Mouse (Mus musculus) MEL (cell line): ENCODE measurements around the gene Olfr70. TPM values are rescaled to one million over a fixed set of nuclear protein-coding genes. Genes with fewer than 3 reads are reported as not detected.

Experiments used
- DNase-seq: peaks from one replicate; pipeline ENCODE4 v3.0.0; 2011; ENCODE audit warnings: low read depth, low spot score
- H3K27ac ChIP-seq: 2 replicates; pipeline ENCODE4 v1.5.1; 2012; ENCODE audit warnings: low read depth, mild to moderate bottlenecking, control low read depth, low read length, moderate library complexity; ENCODE audit not compliant: control insufficient read depth
- H3K27me3 ChIP-seq, 2 experiments: fragments of 150-350 bp in 1 of 2; sonication (generic) in 1 of 2; 2 replicates each; pipeline ENCODE4 v1.6.1; 2012; ENCODE audit warnings: low read length in 2 of 2, mild to moderate bottlenecking in 2 of 2, improper control_type of control experiment in 1 of 2, moderate library complexity in 1 of 2; ENCODE audit not compliant: insufficient read depth in 2 of 2, control insufficient read depth in 1 of 2
- H3K36me3 ChIP-seq, 2 experiments: 2 replicates each; pipeline ENCODE4 v1.6.1; 2012 to 2014; ENCODE audit warnings: low read length in 2 of 2, improper control_type of control experiment in 1 of 2, inconsistent platforms in 1 of 2, mild to moderate bottlenecking in 1 of 2; ENCODE audit not compliant: insufficient read depth in 2 of 2, control insufficient read depth in 1 of 2
- H3K4me1 ChIP-seq, 2 experiments: fragments of 150-350 bp in 1 of 2; sonication (generic) in 1 of 2; 2 replicates each; pipeline ENCODE4 v1.6.1; 2012; ENCODE audit warnings: low read length in 2 of 2, improper control_type of control experiment in 1 of 2, mild to moderate bottlenecking in 1 of 2; ENCODE audit not compliant: insufficient read depth in 2 of 2, control insufficient read depth in 1 of 2
- H3K4me3 ChIP-seq, 2 experiments: fragments of 150-350 bp in 1 of 2; sonication (generic) in 1 of 2; 2 replicates each; pipeline ENCODE4 v1.5.1; 2012; ENCODE audit warnings: low read depth in 2 of 2, low read length in 2 of 2, mild to moderate bottlenecking in 2 of 2, moderate library complexity in 2 of 2, control low read depth in 1 of 2, improper control_type of control experiment in 1 of 2; ENCODE audit not compliant: control insufficient read depth in 1 of 2, insufficient read depth in 1 of 2
- H3K79me2 ChIP-seq: 2 replicates; pipeline ENCODE4 v1.6.1; 2012; ENCODE audit warnings: mild to moderate bottlenecking, low read length, moderate library complexity; ENCODE audit not compliant: control insufficient read depth, poor library complexity, insufficient read depth
- H3K9ac ChIP-seq: 2 replicates; pipeline ENCODE4 v1.6.1; 2012; ENCODE audit warnings: low read depth, mild to moderate bottlenecking, control low read depth, low read length, moderate library complexity; ENCODE audit not compliant: control insufficient read depth, poor library complexity, severe bottlenecking
- H3K9me3 ChIP-seq: fragments of 150-350 bp; sonication (generic); replicated peaks from 2 replicates; pipeline ENCODE4 v1.6.1; 2012; ENCODE audit warnings: mild to moderate bottlenecking, low read length, improper control_type of control experiment, moderate library complexity; ENCODE audit not compliant: insufficient read depth
- BHLHE40 ChIP-seq: IDR thresholded peaks from 2 replicates; pipeline ENCODE4 v1.6.1; 2012; ENCODE audit warnings: low read depth, mild to moderate bottlenecking, inconsistent platforms, low read length, improper control_type of control experiment, borderline replicate concordance
- CHD1 ChIP-seq: IDR thresholded peaks from 2 replicates; pipeline ENCODE4 v1.6.1; 2012; ENCODE audit warnings: low read depth, mild to moderate bottlenecking, inconsistent platforms, low read length, improper control_type of control experiment
- E2F4 ChIP-seq: IDR thresholded peaks from 2 replicates; pipeline ENCODE4 v1.6.1; 2011; ENCODE audit warnings: low read depth, low read length, improper control_type of control experiment, borderline replicate concordance
- ELF1 ChIP-seq: IDR thresholded peaks from 2 replicates; pipeline ENCODE4 v1.6.1; 2014; ENCODE audit warnings: low read depth, mild to moderate bottlenecking, inconsistent platforms, low read length, improper control_type of control experiment, moderate library complexity
- EP300 ChIP-seq, 2 experiments: IDR thresholded peaks; 2 replicates each; pipeline ENCODE4 v1.6.1; 2011; ENCODE audit warnings: improper control_type of control experiment in 2 of 2, low read length in 2 of 2, low read depth in 1 of 2, mild to moderate bottlenecking in 1 of 2
- ETS1 ChIP-seq: IDR thresholded peaks from 2 replicates; pipeline ENCODE4 v1.6.1; 2012; ENCODE audit warnings: low read depth, mild to moderate bottlenecking, inconsistent platforms, low read length, improper control_type of control experiment, moderate library complexity
- GABPA ChIP-seq: IDR thresholded peaks from 2 replicates; pipeline ENCODE4 v1.6.1; 2012; ENCODE audit warnings: low read depth, mild to moderate bottlenecking, inconsistent platforms, low read length, improper control_type of control experiment, moderate library complexity
- HCFC1 ChIP-seq: IDR thresholded peaks from 2 replicates; pipeline ENCODE4 v1.6.1; 2012; ENCODE audit warnings: low read depth, mild to moderate bottlenecking, inconsistent platforms, low read length, improper control_type of control experiment, moderate library complexity
- JUND ChIP-seq: IDR thresholded peaks from 2 replicates; pipeline ENCODE4 v1.6.1; 2011; ENCODE audit warnings: low read depth, mild to moderate bottlenecking, improper control_type of control experiment, low read length
- KAT2A ChIP-seq: conservative IDR thresholded peaks from 2 replicates; pipeline ENCODE4 v1.6.1; 2012; ENCODE audit warnings: low read depth, low read length, improper control_type of control experiment, inconsistent platforms
- MAX ChIP-seq: IDR thresholded peaks from 2 replicates; pipeline ENCODE4 v1.6.1; 2011; ENCODE audit warnings: low read length, improper control_type of control experiment
- MEF2A ChIP-seq: IDR thresholded peaks from 2 replicates; pipeline ENCODE4 v1.6.1; 2014; ENCODE audit warnings: low read depth, mild to moderate bottlenecking, inconsistent platforms, low read length, improper control_type of control experiment; ENCODE audit not compliant: poor library complexity, insufficient replicate concordance, severe bottlenecking; ENCODE audit errors: extremely low read depth
- MYB ChIP-seq: IDR thresholded peaks from 2 replicates; pipeline ENCODE4 v1.6.1; 2011; ENCODE audit warnings: mild to moderate bottlenecking, low read depth, low read length, improper control_type of control experiment
- MYC ChIP-seq: IDR thresholded peaks from 2 replicates; pipeline ENCODE4 v1.6.1; 2011; ENCODE audit warnings: low read depth, mild to moderate bottlenecking, low read length, improper control_type of control experiment, moderate library complexity
- NELFE ChIP-seq: IDR thresholded peaks from 2 replicates; pipeline ENCODE4 v1.6.1; 2011; ENCODE audit warnings: low read depth, low read length, improper control_type of control experiment
- NRF1 ChIP-seq: IDR thresholded peaks from 2 replicates; pipeline ENCODE4 v1.6.1; 2014; ENCODE audit warnings: low read depth, mild to moderate bottlenecking, inconsistent platforms, low read length, improper control_type of control experiment, moderate library complexity; ENCODE audit not compliant: poor library complexity, insufficient read depth, severe bottlenecking
- POLR2A ChIP-seq, 2 experiments: IDR thresholded peaks; 2 replicates each; pipeline ENCODE4 v1.6.1; 2011 to 2012; ENCODE audit warnings: low read length in 2 of 2, mild to moderate bottlenecking in 2 of 2, control low read depth in 1 of 2, improper control_type of control experiment in 1 of 2, low read depth in 1 of 2, moderate library complexity in 1 of 2; ENCODE audit not compliant: control insufficient read depth in 1 of 2, insufficient read depth in 1 of 2, poor library complexity in 1 of 2
- POLR2AphosphoS2 ChIP-seq: IDR thresholded peaks from 2 replicates; pipeline ENCODE4 v1.6.1; 2011; ENCODE audit warnings: low read length, improper control_type of control experiment
- POLR2AphosphoS5 ChIP-seq: IDR thresholded peaks from 2 replicates; pipeline ENCODE4 v1.6.1; 2012; ENCODE audit warnings: low read depth, borderline replicate concordance, mild to moderate bottlenecking, inconsistent platforms, low read length, moderate library complexity, mixed read lengths
- RCOR1 ChIP-seq: IDR thresholded peaks from 2 replicates; pipeline ENCODE4 v1.6.1; 2012; ENCODE audit warnings: low read depth, mild to moderate bottlenecking, inconsistent platforms, low read length, improper control_type of control experiment
- TAL1 ChIP-seq: IDR thresholded peaks from 2 replicates; pipeline ENCODE4 v1.6.1; 2012; ENCODE audit warnings: mild to moderate bottlenecking, inconsistent platforms, low read length, moderate library complexity, mixed read lengths
- TBP ChIP-seq: IDR thresholded peaks from 2 replicates; pipeline ENCODE4 v1.8.0; 2011; ENCODE audit warnings: low read depth, low read length, improper control_type of control experiment
- TCF12 ChIP-seq: IDR thresholded peaks from 2 replicates; pipeline ENCODE4 v1.6.1; 2014; ENCODE audit warnings: low read depth, mild to moderate bottlenecking, inconsistent platforms, low read length, improper control_type of control experiment, moderate library complexity
- USF1 ChIP-seq: IDR thresholded peaks from 2 replicates; pipeline ENCODE4 v1.6.1; 2014; ENCODE audit warnings: low read depth, mild to moderate bottlenecking, inconsistent platforms, low read length, improper control_type of control experiment, moderate library complexity
- USF2 ChIP-seq, 2 experiments: IDR thresholded peaks; 2 replicates each; pipeline ENCODE4 v1.6.1; 2011 to 2012; ENCODE audit warnings: improper control_type of control experiment in 2 of 2, low read length in 2 of 2, borderline replicate concordance in 1 of 2, inconsistent platforms in 1 of 2, low read depth in 1 of 2, mild to moderate bottlenecking in 1 of 2; ENCODE audit not compliant: insufficient read depth in 1 of 2
- ZC3H11A ChIP-seq: IDR thresholded peaks from 2 replicates; pipeline ENCODE4 v1.6.1; 2012; ENCODE audit warnings: low read depth, mild to moderate bottlenecking, inconsistent platforms, low read length, improper control_type of control experiment
- ZMIZ1 ChIP-seq: IDR thresholded peaks from 2 replicates; pipeline ENCODE4 v1.6.1; 2012; ENCODE audit warnings: low read depth, mild to moderate bottlenecking, inconsistent platforms, low read length, improper control_type of control experiment, moderate library complexity
- ZNF384 ChIP-seq: IDR thresholded peaks from 2 replicates; pipeline ENCODE4 v1.6.1; 2012; ENCODE audit warnings: low read depth, mild to moderate bottlenecking, inconsistent platforms, low read length, improper control_type of control experiment
- polyA plus RNA-seq, 2 experiments: library from polyadenylated mRNA; stranded (reverse) in 1 of 2; unstranded in 1 of 2; fragments of >175 nt in 1 of 2; fragments of >200 nt in 1 of 2; gene quantifications; 2 replicates each; pipeline versions ENCODE4 v1.2.1 to v1.2.4; 2012; ENCODE audit warnings: low replicate concordance in 2 of 2, low read depth in 1 of 2; ENCODE audit not compliant: insufficient read length in 2 of 2, insufficient read depth in 1 of 2, missing spikeins in 1 of 2
- total RNA-seq: library from RNA; depleted of rRNA; stranded (reverse); fragments of 300-350 nt; gene quantifications from 2 replicates; pipeline ENCODE4 v1.2.3, GENCODE M21; 2012

Olfr70 gene
- total and polyA plus RNA-seq, 3 experiments, result not detected

- Histone ChIP-seq H3K9me3 (no peaks in the 10 kb centered on the region), H3K4me1 (no peaks in the 10 kb centered on the region), H3K36me3 (no peaks in the 10 kb centered on the region), H3K79me2 (no peaks in the 10 kb centered on the region), H3K9ac (no peak overlapping the region), H3K27ac (no peak overlapping the region)
- no peak for TF ChIP-seq RCOR1
- no peak for TF ChIP-seq EP300 (IDR thresholded peaks at IDR 0.05; ENCODE audit: low read depth in 1 of 2, low read length in 2 of 2)
- TF ChIP-seq ELF1, result no peak
- TF ChIP-seq HCFC1, result no peak
- no peak for TF ChIP-seq POLR2AphosphoS5
- TF ChIP-seq POLR2AphosphoS2, result no peak
- no peak for TF ChIP-seq JUND
- no peak for TF ChIP-seq TBP
- TF ChIP-seq MAX, result no peak
- TF ChIP-seq MYB, result no peak
- no peak for TF ChIP-seq BHLHE40
- no peak for TF ChIP-seq MYC
- no peak for TF ChIP-seq ZNF384
- no peak for TF ChIP-seq NELFE
- TF ChIP-seq ETS1, result no peak
- no peak for TF ChIP-seq NRF1
- TF ChIP-seq TCF12, result no peak
- TF ChIP-seq USF2 (IDR thresholded peaks at IDR 0.05; ENCODE audit: borderline replicate concordance in 1 of 2, insufficient read depth in 1 of 2, low read depth in 1 of 2, low read length in 2 of 2), result no peak
- no peak for TF ChIP-seq GABPA
- TF ChIP-seq, all 39 proteins: peak for 0
- Histone ChIP-seq H3K4me3 (no peak overlapping the region), H3K27me3 (peaks cover 6 to 16% of the 10 kb centered on the region in 2 experiments)
- no peak for DNase-seq
Observed at GRCm38 (mm10) chr4:43738989-43739674, 38.5 kb upstream of the Olfr70 start.

DNA sequence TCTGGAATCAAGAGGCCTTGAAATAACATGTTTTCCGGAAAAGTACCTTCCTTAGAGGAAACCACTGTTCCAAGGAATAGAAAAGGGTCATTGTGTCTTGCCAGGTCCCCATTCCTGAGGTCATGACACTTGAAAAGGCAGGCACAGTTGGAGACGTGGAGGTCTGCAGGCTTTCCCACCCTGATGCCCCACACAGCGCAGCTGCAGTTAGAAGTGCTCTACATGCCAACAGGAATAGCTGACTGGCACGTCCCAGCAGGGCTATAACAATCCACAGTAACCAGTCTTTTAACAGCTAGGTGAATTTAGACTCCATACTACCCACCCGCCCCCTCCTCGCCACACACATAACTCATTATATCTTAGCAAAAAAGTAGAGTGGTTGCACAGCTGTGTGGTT is 36.5 kb upstream of the Olfr70 start:
- Histone ChIP-seq H3K27me3 (peaks cover 6 to 13% of the 10 kb centered on the region in 2 experiments), H3K27ac (no peak overlapping the region), H3K36me3 (no peaks in the 10 kb centered on the region), H3K9me3 (no peaks in the 10 kb centered on the region), H3K4me1 (no peaks in the 10 kb centered on the region), H3K9ac (no peak overlapping the region), H3K4me3 (no peak overlapping the region), H3K79me2 (no peaks in the 10 kb centered on the region)
- TF ChIP-seq ZNF384, result no peak
- TF ChIP-seq EP300 (IDR thresholded peaks at IDR 0.05; ENCODE audit: low read depth in 1 of 2, low read length in 2 of 2), result no peak
- TF ChIP-seq E2F4, result no peak
- no peak for TF ChIP-seq ZMIZ1
- TF ChIP-seq CHD1, result no peak
- no peak for TF ChIP-seq MEF2A
- no peak for TF ChIP-seq KAT2A
- TF ChIP-seq POLR2AphosphoS2, result no peak
- TF ChIP-seq TCF12, result no peak
- no peak for TF ChIP-seq ZC3H11A
- no peak for TF ChIP-seq USF1
- TF ChIP-seq POLR2A (IDR thresholded peaks at IDR 0.05; ENCODE audit: control insufficient read depth in 1 of 2, insufficient read depth in 1 of 2, low read depth in 1 of 2, low read length in 2 of 2, poor library complexity in 1 of 2), result no peak
- TF ChIP-seq MYB, result no peak
- no peak for TF ChIP-seq TAL1
- TF ChIP-seq RCOR1, result no peak
- DNase-seq, result no peak
